Mouse (Mus musculus): Measurements from ENCODE around the gene Prickle4. TPM values are rescaled to one million over a fixed set of nuclear protein-coding genes. Genes with fewer than 3 reads are reported as not detected.
A peak's percentile ranks its signal among the peaks of the same experiment; 100 is the strongest.

Prickle4 gene
- polyA plus RNA-seq, 2 experiments = 0.23 TPM; not detected in 1

GRCm38 (mm10) chr17:47691650-47692049 lies 2.9 kb downstream of the Prickle4 start:
- DNase-seq (ENCODE audit: low read depth in 3 of 3, low spot score in 3 of 3) (no peak), ATAC-seq (ENCODE audit: insufficient read depth) (no peak)
- TF ChIP-seq CTCF (IDR thresholded peaks at IDR 0.05; ENCODE audit: low read depth) (no peak), EP300 (IDR thresholded peaks at IDR 0.05; ENCODE audit: low read depth) (no peak)
- H3K36me3 ChIP-seq (replicated peaks; ENCODE audit: control insufficient read depth, insufficient read depth, low read depth) = no peaks in the 10 kb centered on the region
- 78% methylated on average over 3 of the region's 3 CpGs for WGBS (ENCODE audit: insufficient replicate concordance)
- no peak overlapping the region for H3K9ac ChIP-seq (replicated peaks)
- no peak overlapping the region for H3K4me3 ChIP-seq (ENCODE audit: insufficient read depth in 1 of 2, low read depth in 2 of 2, low read length in 2 of 2)
- peaks cover 4 to 10% of the 10 kb centered on the region in 2 experiments; a peak in 2 of 4 replicates for H3K4me1 ChIP-seq (replicated peaks; ENCODE audit: control insufficient read depth in 2 of 2, insufficient read depth in 2 of 2, low read length in 1 of 2)
- peaks cover 14% of the 10 kb centered on the region for H3K27me3 ChIP-seq (ENCODE audit: control insufficient read depth, insufficient read depth, low read length)
- H3K27ac ChIP-seq = no peak overlapping the region
- H3K9me3 ChIP-seq (ENCODE audit: control insufficient read depth, low read length) = no peaks in the 10 kb centered on the region
- no peak overlapping the region for H3K4me2 ChIP-seq (ENCODE audit: low read depth)

- Histone ChIP-seq H3K27me3 (ENCODE audit: control insufficient read depth, insufficient read depth, low read length) (no peaks in the 10 kb centered on the region), H3K9me3 (ENCODE audit: control insufficient read depth, low read length) (no peaks in the 10 kb centered on the region), H3K4me1 (replicated peaks; ENCODE audit: control insufficient read depth in 2 of 2, insufficient read depth in 2 of 2, low read length in 1 of 2) (peaks cover 4 to 11% of the 10 kb centered on the region in 2 experiments; a peak in 2 of 4 replicates), H3K4me3 (ENCODE audit: insufficient read depth in 1 of 2, low read depth in 2 of 2, low read length in 2 of 2) (no peak overlapping the region), H3K9ac (replicated peaks) (no peak overlapping the region), H3K36me3 (replicated peaks; ENCODE audit: control insufficient read depth, insufficient read depth, low read depth) (no peaks in the 10 kb centered on the region), H3K4me2 (ENCODE audit: low read depth) (no peak overlapping the region), H3K27ac (no peak overlapping the region)
- WGBS (ENCODE audit: insufficient replicate concordance) = 80% methylated on average over 8 of the region's 8 CpGs
- ATAC-seq (ENCODE audit: insufficient read depth) (no peak), DNase-seq (ENCODE audit: low read depth in 3 of 3, low spot score in 3 of 3) (no peak)
- no peak for TF ChIP-seq EP300 (IDR thresholded peaks at IDR 0.05; ENCODE audit: low read depth)
- no peak for TF ChIP-seq CTCF (IDR thresholded peaks at IDR 0.05; ENCODE audit: low read depth)
Measured at GRCm38 (mm10) chr17:47689894-47690293, 4.6 kb downstream of the Prickle4 start.

- Histone ChIP-seq H3K9me3 (ENCODE audit: control insufficient read depth, low read length) (no peaks in the 10 kb centered on the region), H3K4me1 (replicated peaks; ENCODE audit: control insufficient read depth in 2 of 2, insufficient read depth in 2 of 2, low read length in 1 of 2) (peaks cover 4 to 9% of the 10 kb centered on the region in 2 experiments; a peak in 2 of 4 replicates), H3K36me3 (replicated peaks; ENCODE audit: control insufficient read depth, insufficient read depth, low read depth) (peaks cover 5% of the 10 kb centered on the region; the same call in 1 of the 2 replicates), H3K27me3 (ENCODE audit: control insufficient read depth, insufficient read depth, low read length) (no peaks in the 10 kb centered on the region), H3K4me3 (ENCODE audit: insufficient read depth in 1 of 2, low read depth in 2 of 2, low read length in 2 of 2) (peak within 1 kb of the TSS; percentile 65 to 79), H3K27ac (no peak within 1 kb of the TSS), H3K9ac (replicated peaks) (peak within 1 kb of the TSS; percentile 72), H3K4me2 (ENCODE audit: low read depth) (peak within 1 kb of the TSS; percentile 78)
- DNase-seq (ENCODE audit: low read depth in 3 of 3, low spot score in 3 of 3) = peak in 1 of 3 experiments; percentile 34
- 1% methylated on average over 58 of the region's 58 CpGs for WGBS (ENCODE audit: insufficient replicate concordance)
- peak; percentile 54 for ATAC-seq (ENCODE audit: insufficient read depth)
- no peak for TF ChIP-seq CTCF (IDR thresholded peaks at IDR 0.05; ENCODE audit: low read depth)
Measured at GRCm38 (mm10) chr17:47688608-47689575, 5.6 kb downstream of the Prickle4 start, which contains the start of gene Frs3. Gene Frs3, plus strand, starts transcription at chr17:47689030.

GRCm38 (mm10) chr17:47688344-47688607 lies 6.3 kb downstream of the Prickle4 start, which contains the start of gene Tomm6:
Gene Tomm6, minus strand, starts transcription at chr17:47688386.
- WGBS (ENCODE audit: insufficient replicate concordance) = 0% methylated on average over 9 of the region's 9 CpGs
- Histone ChIP-seq H3K4me2 (ENCODE audit: low read depth) (peak within 1 kb of the TSS; percentile 78), H3K27ac (peak within 1 kb of the TSS; percentile 60), H3K4me1 (replicated peaks; ENCODE audit: control insufficient read depth in 2 of 2, insufficient read depth in 2 of 2, low read length in 1 of 2) (peaks cover 4 to 9% of the 10 kb centered on the region in 2 experiments; a peak in 2 of 4 replicates), H3K4me3 (ENCODE audit: insufficient read depth in 1 of 2, low read depth in 2 of 2, low read length in 2 of 2) (peak within 1 kb of the TSS; percentile 65 to 79), H3K36me3 (replicated peaks; ENCODE audit: control insufficient read depth, insufficient read depth, low read depth) (peaks cover 10% of the 10 kb centered on the region; the same call in 1 of the 2 replicates), H3K9me3 (ENCODE audit: control insufficient read depth, low read length) (no peaks in the 10 kb centered on the region), H3K9ac (replicated peaks) (peak within 1 kb of the TSS; percentile 72), H3K27me3 (ENCODE audit: control insufficient read depth, insufficient read depth, low read length) (no peaks in the 10 kb centered on the region)
- ATAC-seq (ENCODE audit: insufficient read depth) = no peak
- no peak for DNase-seq (ENCODE audit: low read depth in 3 of 3, low spot score in 3 of 3)
- TF ChIP-seq EP300 (IDR thresholded peaks at IDR 0.05; ENCODE audit: low read depth) (no peak), CTCF (IDR thresholded peaks at IDR 0.05; ENCODE audit: low read depth) (no peak)
